Mouse (Mus musculus) liver, adult 2 months (tissue): ENCODE results near the gene Efcab5.

Source experiments
- CTCF ChIP-seq: fragments of 200-500 bp; IDR thresholded peaks from 2 replicates; pipeline ENCODE4 v1.5.1; 2011; ENCODE audit warnings: low read depth, low read length, control low read depth
- POLR2A ChIP-seq: fragments of 200-500 bp; IDR thresholded peaks from 2 replicates; pipeline ENCODE4 v1.6.1; 2011; ENCODE audit warnings: low read length, control low read depth; ENCODE audit not compliant: insufficient read depth; ENCODE audit errors: extremely low read depth

- TF ChIP-seq CTCF (no peak), POLR2A (no peak)
Measured at GRCm38 (mm10) chr11:77214142-77214692, 25.4 kb upstream of the Efcab5 start.
